Mouse (Mus musculus): ENCODE data around the gene Slc17a7.

GRCm38 (mm10) chr7:45141914-45142313 is 21.8 kb upstream of the Slc17a7 start:
- TF ChIP-seq GATA1 (IDR thresholded peaks at IDR 0.05; ENCODE audit: low read length) (no peak), TAL1 (IDR thresholded peaks at IDR 0.05; ENCODE audit: low read length) (no peak)
